Mouse (Mus musculus): ENCODE measurements around the gene Pde7b.

The Pde7b gene

GRCm38 (mm10) chr10:20421299-20421883 lies 303.5 kb downstream of the Pde7b start:
- DNase-seq (ENCODE audit: low spot score), result no peak

GRCm38 (mm10) chr10:20420296-20420695 lies 304.6 kb downstream of the Pde7b start:
- no peak for DNase-seq (ENCODE audit: low spot score)

GRCm38 (mm10) chr10:20418856-20419219 lies 306.0 kb downstream of the Pde7b start:
- DNase-seq (ENCODE audit: low spot score), result no peak

- no peak for DNase-seq (ENCODE audit: low spot score)
Observed at GRCm38 (mm10) chr10:20418202-20418855, 306.5 kb downstream of the Pde7b start.

GRCm38 (mm10) chr10:20409181-20409580 lies 315.7 kb downstream of the Pde7b start:
- DNase-seq (ENCODE audit: low spot score), result no peak

- DNase-seq (ENCODE audit: low spot score), result no peak
Observed at GRCm38 (mm10) chr10:20408336-20408735, 316.5 kb downstream of the Pde7b start.

- DNase-seq (ENCODE audit: low spot score), result no peak
Observed at GRCm38 (mm10) chr10:20405471-20405870, 319.4 kb downstream of the Pde7b start.

- no peak for DNase-seq (ENCODE audit: low spot score)
Observed at GRCm38 (mm10) chr10:20402941-20403340, 321.9 kb downstream of the Pde7b start.

- peak; percentile 81 for DNase-seq (ENCODE audit: low spot score)
Observed at GRCm38 (mm10) chr10:20400406-20400805, 324.5 kb downstream of the Pde7b start.

GRCm38 (mm10) chr10:20398641-20399390 lies 326.1 kb downstream of the Pde7b start:
- DNase-seq (ENCODE audit: low spot score), result no peak

GRCm38 (mm10) chr10:20398224-20398623 lies 326.7 kb downstream of the Pde7b start:
- no peak for DNase-seq (ENCODE audit: low spot score)

- DNase-seq (ENCODE audit: low spot score), result no peak
Observed at GRCm38 (mm10) chr10:20395778-20396177, 329.1 kb downstream of the Pde7b start.

- no peak for DNase-seq (ENCODE audit: low spot score)
Observed at GRCm38 (mm10) chr10:20394815-20395214, 330.1 kb downstream of the Pde7b start.

GRCm38 (mm10) chr10:20390568-20390967 lies 334.3 kb downstream of the Pde7b start:
- DNase-seq (ENCODE audit: low spot score), result no peak

- no peak for DNase-seq (ENCODE audit: low spot score)
Observed at GRCm38 (mm10) chr10:20382807-20383419, 342.0 kb downstream of the Pde7b start.

GRCm38 (mm10) chr10:20381352-20381751 lies 343.5 kb downstream of the Pde7b start:
- DNase-seq (ENCODE audit: low spot score), result no peak

- no peak for DNase-seq (ENCODE audit: low spot score)
Observed at GRCm38 (mm10) chr10:20380798-20381197, 344.1 kb downstream of the Pde7b start.

GRCm38 (mm10) chr10:20379071-20379735 lies 345.7 kb downstream of the Pde7b start:
- no peak for DNase-seq (ENCODE audit: low spot score)

- DNase-seq (ENCODE audit: low spot score), result no peak
Observed at GRCm38 (mm10) chr10:20377621-20378020, 347.3 kb downstream of the Pde7b start.

- DNase-seq (ENCODE audit: low spot score), result no peak
Observed at GRCm38 (mm10) chr10:20372046-20372445, 352.8 kb downstream of the Pde7b start.

GRCm38 (mm10) chr10:20362450-20363118 lies 362.3 kb downstream of the Pde7b start:
- no peak for DNase-seq (ENCODE audit: low spot score)
